Comparison of ENCODE assay signal across 8 mouse cellular contexts in genomic region chr17:66479813-66480490, GRCm38 (mm10). TPM values are rescaled to one million over a fixed set of nuclear protein-coding genes. Genes with fewer than 3 reads are reported as not detected.
DNase-seq lines count a peak whose midpoint lies in the region; ATAC-seq and TF ChIP-seq lines count a peak whose summit lies in the region.

No protein-coding gene starts in this region.

- 8% methylated on average over 21 of the region's 21 CpGs for WGBS in heart, embryonic 14.5 days
- WGBS in liver, embryonic 14.5 days (ENCODE audit: insufficient replicate concordance): 3% methylated on average over 21 of the region's 21 CpGs
- WGBS in stomach, embryonic 16.5 days: 22% methylated on average over 21 of the region's 21 CpGs

- H3K27me3 ChIP-seq in heart, embryonic 14.5 days (ENCODE audit: control insufficient read depth, insufficient read depth, low read length): no peaks in the 10 kb centered on the region
- H3K27me3 ChIP-seq in liver, embryonic 14.5 days (ENCODE audit: control insufficient read depth, insufficient read depth, low read length): no peaks in the 10 kb centered on the region; the same call in 1 of the 2 replicates
- H3K27me3 ChIP-seq in stomach, embryonic 16.5 days (ENCODE audit: control insufficient read depth, insufficient read depth, low read length): peaks cover 6% of the 10 kb centered on the region; the same call in 1 of the 2 replicates

- H3K4me2 ChIP-seq in heart, embryonic 14.5 days (ENCODE audit: low read length): peak overlapping the region; percentile 60
- peak overlapping the region; percentile 76 for H3K4me2 ChIP-seq in liver, embryonic 14.5 days (ENCODE audit: low read depth)
- H3K4me2 ChIP-seq in stomach, embryonic 16.5 days (ENCODE audit: low read depth, low read length): peak overlapping the region; percentile 39

- TF ChIP-seq CTCF in liver, embryonic 14.5 days (IDR thresholded peaks at IDR 0.05; ENCODE audit: low read depth): no peak

- TF ChIP-seq EP300 in liver, embryonic 14.5 days (IDR thresholded peaks at IDR 0.05; ENCODE audit: low read depth): no peak

- peak; percentile 84 for DNase-seq in ovary, adult 18-20 months (ENCODE audit: low spot score)
- DNase-seq in ovary, postnatal 10 days (ENCODE audit: low spot score): no peak
- peak; percentile 31 to 49 (median 33) for DNase-seq in liver, embryonic 14.5 days (ENCODE audit: low read depth in 3 of 3, low spot score in 3 of 3)
- no peak for DNase-seq in urinary bladder, postnatal 10 days (ENCODE audit: low spot score)
- no peak for DNase-seq in B cell, adult 2 months
- no peak for DNase-seq in right cerebral cortex, postnatal 4 days

- H3K36me3 ChIP-seq in heart, embryonic 14.5 days (ENCODE audit: control insufficient read depth, insufficient read depth, low read length): no peaks in the 10 kb centered on the region
- H3K36me3 ChIP-seq in liver, embryonic 14.5 days (replicated peaks; ENCODE audit: control insufficient read depth, insufficient read depth, low read depth): no peaks in the 10 kb centered on the region
- H3K36me3 ChIP-seq in stomach, embryonic 16.5 days (ENCODE audit: control insufficient read depth, insufficient read depth, low read length): no peaks in the 10 kb centered on the region

- no peaks in the 10 kb centered on the region for H3K9me3 ChIP-seq in heart, embryonic 14.5 days (ENCODE audit: control insufficient read depth, low read length)
- H3K9me3 ChIP-seq in liver, embryonic 14.5 days (ENCODE audit: control insufficient read depth, low read length): no peaks in the 10 kb centered on the region
- H3K9me3 ChIP-seq in stomach, embryonic 16.5 days (replicated peaks; ENCODE audit: control insufficient read depth, low read length): no peaks in the 10 kb centered on the region

- peak overlapping the region; percentile 19 to 26 for H3K4me3 ChIP-seq in heart, embryonic 14.5 days (ENCODE audit: control insufficient read depth in 1 of 2, insufficient read depth in 1 of 2, low read depth in 1 of 2, low read length in 2 of 2)
- H3K4me3 ChIP-seq in liver, embryonic 14.5 days (ENCODE audit: insufficient read depth in 1 of 2, low read depth in 2 of 2, low read length in 2 of 2): peak overlapping the region; percentile 21 to 44
- H3K4me3 ChIP-seq in stomach, embryonic 16.5 days (replicated peaks; ENCODE audit: low read length): peak overlapping the region; percentile 16; the same call in 1 of the 2 replicates

- H3K27ac ChIP-seq in heart, embryonic 14.5 days (replicated peaks in 1 of 2; ENCODE audit: control insufficient read depth in 1 of 2, insufficient read depth in 1 of 2, low read depth in 2 of 2, low read length in 2 of 2): no peak overlapping the region
- no peak overlapping the region for H3K27ac ChIP-seq in liver, embryonic 14.5 days
- no peak overlapping the region for H3K27ac ChIP-seq in stomach, embryonic 16.5 days (ENCODE audit: low read length)

- ATAC-seq in heart, embryonic 14.5 days (ENCODE audit: insufficient number of reproducible peaks, insufficient read depth, low FRiP score, low read depth): no peak
- ATAC-seq in liver, embryonic 14.5 days (ENCODE audit: insufficient read depth): peak; percentile 86
- peak; percentile 65; the same call in 1 of the 2 replicates for ATAC-seq in stomach, embryonic 16.5 days (ENCODE audit: insufficient read depth, low FRiP score)

- H3K9ac ChIP-seq in heart, embryonic 14.5 days (ENCODE audit: low read length): peak overlapping the region; percentile 44
- H3K9ac ChIP-seq in liver, embryonic 14.5 days (replicated peaks): peak overlapping the region; percentile 40
- H3K9ac ChIP-seq in stomach, embryonic 16.5 days (ENCODE audit: low read length): 0 out of 2 replicates have a peak overlapping the region, but pooled peaks have one; percentile 2

- H3K4me1 ChIP-seq in heart, embryonic 14.5 days (ENCODE audit: control insufficient read depth in 2 of 2, insufficient read depth in 2 of 2, low read length in 2 of 2): peaks cover 8% of the 10 kb centered on the region in 2 experiments; a peak in 3 of 4 replicates
- H3K4me1 ChIP-seq in liver, embryonic 14.5 days (replicated peaks; ENCODE audit: control insufficient read depth in 2 of 2, insufficient read depth in 2 of 2, low read length in 1 of 2): peaks cover 8 to 13% of the 10 kb centered on the region in 2 experiments
- H3K4me1 ChIP-seq in stomach, embryonic 16.5 days (ENCODE audit: control insufficient read depth, insufficient read depth, low read length): 0 out of 2 replicates have a peak, but pooled peaks cover 5% of the 10 kb centered on the region

RNA-seq across cellular contexts. Expression of gene Mtcl1, which starts 30.4 kb away (rescaled TPM):
- 1.0 and 1.1 TPM in 2 replicates for polyA plus RNA-seq in heart, embryonic 14.5 days (2014; fragmentation: Nextera tagmentation; extraction: Ambion mirVana)
- 0.08 and 0.17 TPM in 2 replicates for polyA plus RNA-seq in liver, embryonic 14.5 days (2012; rRNA removed)
- polyA plus RNA-seq in liver, embryonic 14.5 days (2014; fragmentation: Nextera tagmentation; extraction: Ambion mirVana): 0.06 TPM in 1 of 2 replicates, not detected in the other
- polyA plus RNA-seq in stomach, embryonic 16.5 days (2015; fragmentation: Nextera tagmentation; extraction: Ambion mirVana): 4.1 and 6.1 TPM in 2 replicates

RNA-seq across cellular contexts. Expression of gene Rab12, which starts 39.6 kb away (rescaled TPM):
- polyA plus RNA-seq in heart, embryonic 14.5 days (2014; fragmentation: Nextera tagmentation; extraction: Ambion mirVana): 67.5 and 74.2 TPM in 2 replicates
- polyA plus RNA-seq in liver, embryonic 14.5 days (2012; rRNA removed): 5.3 and 8.4 TPM in 2 replicates
- 5.4 and 7.2 TPM in 2 replicates for polyA plus RNA-seq in liver, embryonic 14.5 days (2014; fragmentation: Nextera tagmentation; extraction: Ambion mirVana)
- 10.0 and 10.9 TPM in 2 replicates for polyA plus RNA-seq in stomach, embryonic 16.5 days (2015; fragmentation: Nextera tagmentation; extraction: Ambion mirVana)

Comparison
In these comparisons a context has a peak if more than half of its experiments do, and no peak if none do; other contexts are left out.
1. DNase-seq: peak in ovary, adult 18-20 months (single experiment) and liver, embryonic 14.5 days (3 of 3); none in ovary, postnatal 10 days (single experiment), urinary bladder, postnatal 10 days (single experiment), B cell, adult 2 months (0 of 2) and right cerebral cortex, postnatal 4 days (single experiment).
2. Peak in every context shown above with its lines, with median percentiles within 50 percentile points of each other: H3K4me2 ChIP-seq, H3K4me3 ChIP-seq and H3K9ac ChIP-seq.